Mouse (Mus musculus): ENCODE data around the gene Tfap2e.

Tfap2e gene

DNA sequence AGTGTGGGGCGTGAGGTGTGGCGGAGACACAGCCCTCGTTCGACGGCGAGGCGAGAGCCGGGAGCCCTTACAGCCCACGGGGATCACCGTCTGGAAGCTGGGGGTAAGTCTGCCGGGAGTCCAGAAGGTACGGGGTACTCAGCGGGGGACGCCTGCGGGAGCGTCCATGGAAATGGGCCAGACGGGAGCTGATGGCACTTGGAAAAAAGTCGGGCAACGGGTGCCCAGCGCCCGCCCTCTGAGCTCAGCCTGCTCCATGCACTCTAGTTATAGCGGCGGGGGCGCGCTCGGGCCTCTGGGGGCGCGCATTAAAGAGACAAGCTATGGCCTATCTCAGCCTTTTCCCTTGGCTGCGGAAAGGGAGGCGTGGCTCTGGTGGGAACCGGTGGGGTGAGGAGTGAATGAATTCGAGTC is at the start of gene Tfap2e:
Tfap2e (minus strand) TSS at position 240 of the 414 bp plus-strand sequence.
- in situ Hi-C loops (cut with MboI, MseI), result loop anchor here (10.0 kb wide), 1 partner anchor 131 kb away; the partner anchor contains the start of gene 5730409E04Rik

DNA sequence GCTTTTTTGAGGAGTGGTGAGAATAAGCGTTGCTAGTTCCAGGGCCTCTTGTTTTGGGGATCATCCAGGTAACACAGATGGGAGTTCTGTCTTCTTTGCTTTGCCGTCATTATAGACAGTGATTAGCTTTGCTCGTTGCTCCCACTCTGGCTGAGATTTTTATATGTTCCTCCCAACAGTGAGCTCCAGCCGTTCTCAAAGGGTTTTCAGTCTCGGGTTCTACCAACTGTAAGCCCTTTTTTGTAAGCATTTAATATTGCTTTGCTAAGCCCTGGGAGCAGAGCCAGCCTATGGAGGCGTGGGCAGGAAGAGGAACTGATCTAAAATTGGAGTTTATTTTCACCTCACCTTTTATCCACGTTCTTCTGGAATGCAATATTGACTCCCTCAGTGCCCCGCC is 47.0 kb upstream of the Tfap2e start:
- in situ Hi-C loops (cut with MboI, MseI), result no loop called here

DNA sequence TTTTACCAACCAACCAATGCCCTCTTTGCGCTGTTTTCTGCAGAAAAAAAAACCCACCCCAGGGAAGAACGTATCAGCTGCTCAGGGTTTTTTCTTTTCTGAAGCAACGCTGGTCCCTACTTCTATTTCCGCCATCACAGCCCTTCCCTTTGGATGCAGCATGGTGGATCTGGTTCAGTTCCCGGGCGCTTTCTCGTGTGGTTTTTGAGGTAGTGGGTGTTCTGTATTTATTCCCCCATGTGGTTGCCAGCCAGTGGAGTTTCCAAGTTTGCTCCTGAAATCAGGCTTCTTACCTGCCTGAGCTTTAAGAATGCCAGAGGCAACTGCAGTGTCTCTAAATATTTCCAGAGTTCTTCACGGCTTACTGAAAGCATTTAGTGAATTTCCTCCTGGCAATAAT is 46.5 kb upstream of the Tfap2e start:
- in situ Hi-C loops (cut with MboI, MseI), result no loop called here

DNA sequence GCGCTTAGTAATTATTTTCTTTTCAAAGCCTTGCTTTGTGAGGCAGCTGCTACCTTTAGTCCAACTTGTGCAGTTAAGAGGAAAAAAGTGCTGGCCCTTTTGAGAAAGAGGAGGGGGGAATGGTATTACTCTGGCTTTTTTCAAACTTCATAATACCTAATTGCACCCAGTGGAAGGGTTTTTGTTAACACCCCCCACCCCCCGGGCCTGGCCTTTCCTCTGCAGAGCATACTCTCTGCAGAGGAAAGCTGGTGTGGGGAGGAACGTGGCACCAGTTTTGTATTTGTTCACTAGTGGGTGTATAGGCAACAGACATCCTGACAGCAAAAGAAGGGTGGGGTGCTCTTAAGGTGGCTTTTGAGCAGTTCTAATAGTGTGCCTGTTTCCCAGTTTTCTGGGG is 45.8 kb upstream of the Tfap2e start:
- in situ Hi-C loops (cut with MboI, MseI), result no loop called here

DNA sequence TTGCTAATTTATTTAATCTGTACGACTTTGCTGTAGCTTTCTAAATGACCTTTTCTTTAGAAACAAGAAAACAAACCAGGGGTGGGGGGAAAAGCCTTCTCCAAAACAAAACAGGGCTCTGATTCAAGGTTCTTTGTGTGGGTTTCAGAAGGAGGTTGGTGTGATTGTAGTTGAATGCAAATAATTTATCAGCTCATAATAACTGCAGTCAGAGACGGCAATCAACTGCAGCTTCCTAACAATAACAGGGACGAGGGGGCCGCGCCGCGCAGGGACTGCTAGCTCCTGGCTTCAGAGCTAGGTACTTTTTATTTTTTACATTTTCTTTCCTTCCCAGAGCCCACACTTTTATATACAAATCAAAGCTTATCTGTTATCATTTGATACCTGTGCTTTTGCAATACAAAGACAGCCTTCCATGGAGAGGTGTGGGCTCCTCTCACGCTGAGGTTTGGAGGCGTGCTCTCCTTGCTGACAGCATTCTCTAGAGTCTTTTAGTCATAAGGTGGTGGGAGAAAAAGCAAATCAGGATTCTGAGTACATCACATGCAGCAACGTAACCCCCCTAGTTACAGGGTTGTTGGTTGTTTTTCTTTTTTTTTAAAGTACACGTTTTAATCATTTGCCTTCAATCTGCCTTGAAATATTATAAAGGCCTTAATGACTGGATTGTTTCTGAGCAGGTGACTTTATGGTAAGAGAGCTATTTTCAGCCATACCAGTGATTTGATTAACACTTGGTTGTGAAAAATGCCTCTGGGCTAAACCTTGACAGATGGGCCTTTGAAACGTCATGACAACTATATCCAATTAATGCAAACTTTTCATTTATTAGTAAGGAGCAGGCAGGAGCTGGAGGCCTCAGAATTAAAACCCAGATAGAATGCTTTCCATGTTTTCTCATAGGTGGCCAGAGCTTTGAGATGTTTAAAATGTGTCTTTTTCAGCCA is 44.1 kb upstream of the Tfap2e start:
- in situ Hi-C loops (cut with MboI, MseI), result no loop called here

DNA sequence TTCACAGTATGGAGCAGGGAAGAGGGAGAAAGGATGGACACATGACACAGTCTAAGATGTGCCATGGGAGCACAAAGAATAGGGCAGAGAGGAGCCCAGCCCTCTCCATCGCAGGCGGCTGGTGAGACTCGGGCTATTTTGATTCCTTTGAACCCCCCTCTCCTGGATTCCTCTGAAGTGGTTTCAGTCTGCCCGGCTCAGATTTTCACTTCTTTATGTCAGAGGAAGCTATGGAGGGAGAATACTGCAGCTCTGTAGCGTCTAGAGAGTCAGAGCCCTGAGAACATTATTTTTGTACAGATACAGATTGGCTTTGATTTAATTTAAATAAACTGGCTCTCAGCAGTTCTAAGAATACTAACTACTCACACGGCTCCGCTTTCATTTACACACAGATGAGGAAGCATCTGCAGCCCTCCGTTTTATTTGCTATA is 43.1 kb upstream of the Tfap2e start:
- in situ Hi-C loops (cut with MboI, MseI), result no loop called here

DNA sequence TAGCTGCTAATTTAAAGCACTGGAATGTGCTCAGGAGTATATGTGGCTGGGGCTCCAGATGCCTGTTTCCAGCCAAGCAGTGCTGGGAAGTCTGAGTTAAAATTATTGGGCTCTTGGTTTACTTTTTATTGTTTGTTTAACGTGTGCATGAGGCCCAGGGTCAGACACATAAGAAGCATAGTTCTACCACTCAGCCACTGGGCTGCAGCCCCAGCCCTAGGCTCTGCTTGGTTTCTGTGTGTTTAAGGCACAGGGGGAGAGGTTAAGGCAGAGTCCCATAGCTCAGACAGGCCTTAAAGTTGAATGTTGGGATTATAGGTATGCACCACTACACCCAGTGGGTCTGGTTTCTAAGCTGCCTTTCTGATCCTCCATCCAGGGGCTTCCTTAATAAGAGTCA is 39.1 kb upstream of the Tfap2e start:
- in situ Hi-C loops (cut with MboI, MseI), result no loop called here

DNA sequence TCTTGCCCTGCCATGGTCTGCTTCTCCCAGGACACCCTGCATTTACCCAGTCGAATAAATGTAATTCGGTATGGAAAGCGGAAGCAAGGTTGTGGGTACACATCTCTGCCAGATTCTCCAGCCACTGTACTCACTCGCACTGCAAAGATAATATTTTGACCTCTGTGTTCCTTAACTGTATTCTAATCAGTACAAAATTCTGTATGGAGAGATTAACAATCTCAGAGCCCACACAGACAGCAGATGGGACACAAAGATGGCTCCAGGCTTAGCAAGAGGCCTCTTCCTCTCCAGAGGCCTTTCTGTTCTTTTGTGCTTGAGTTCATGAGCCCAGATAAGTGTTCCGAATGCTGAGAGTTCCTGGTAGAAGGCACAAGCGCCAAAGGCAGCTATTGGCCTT is 37.8 kb upstream of the Tfap2e start:
- in situ Hi-C loops (cut with MboI, MseI), result no loop called here

DNA sequence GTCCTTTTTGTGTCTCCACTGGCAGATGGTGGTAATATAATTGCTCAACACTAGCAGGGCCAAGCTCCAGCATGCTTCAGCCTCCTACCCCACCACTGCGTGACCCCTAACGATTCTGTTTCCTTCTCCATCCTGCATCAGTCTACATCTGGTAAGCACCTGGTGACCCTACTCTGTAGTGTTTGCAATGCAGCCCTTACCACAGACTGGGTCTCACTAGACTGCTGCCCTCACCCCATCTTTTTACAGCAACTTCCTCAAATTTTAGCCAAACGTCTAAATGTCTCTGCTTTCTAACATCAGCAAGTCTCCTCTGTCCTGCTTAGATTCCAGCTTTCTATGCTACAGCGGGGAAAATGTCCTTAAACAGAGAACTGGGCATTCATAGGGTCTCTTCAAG is 34.8 kb upstream of the Tfap2e start:
- in situ Hi-C loops (cut with MboI, MseI), result no loop called here

DNA sequence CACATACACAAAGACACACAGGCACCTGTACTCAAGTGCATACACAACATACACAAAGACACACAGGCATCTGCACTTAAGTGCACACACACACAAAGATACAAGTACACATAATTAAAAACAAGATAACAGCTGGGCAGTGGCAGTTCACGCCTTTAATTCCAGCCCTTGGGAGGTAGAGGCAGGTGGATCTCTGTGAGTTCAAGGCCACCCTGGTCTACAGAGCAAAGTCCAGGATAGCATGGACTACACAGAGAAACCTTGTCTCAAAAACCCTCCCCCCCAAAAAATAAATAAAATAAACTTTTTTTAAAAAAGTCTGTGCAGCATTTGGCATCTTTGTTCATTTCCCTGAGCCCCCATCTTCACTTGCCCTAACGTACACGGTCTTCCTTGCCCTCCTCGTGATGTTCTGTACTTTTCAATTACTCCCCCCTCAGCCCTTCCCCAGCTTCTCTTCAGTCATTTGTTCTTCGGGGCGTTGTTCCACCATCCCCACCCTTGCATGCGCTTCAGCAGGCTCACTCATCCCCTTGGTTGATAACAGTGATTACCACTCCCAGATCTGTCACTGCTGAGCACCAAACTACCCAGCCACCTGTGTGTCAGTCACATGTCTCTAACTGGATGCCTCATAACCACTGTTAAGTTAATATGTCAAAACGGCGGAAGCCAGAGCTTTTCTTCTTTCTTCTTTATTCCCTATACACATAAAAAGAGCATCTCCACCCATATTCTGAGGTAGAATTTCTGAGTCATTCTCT is 33.9 kb upstream of the Tfap2e start:
- in situ Hi-C loops (cut with MboI, MseI), result no loop called here

DNA sequence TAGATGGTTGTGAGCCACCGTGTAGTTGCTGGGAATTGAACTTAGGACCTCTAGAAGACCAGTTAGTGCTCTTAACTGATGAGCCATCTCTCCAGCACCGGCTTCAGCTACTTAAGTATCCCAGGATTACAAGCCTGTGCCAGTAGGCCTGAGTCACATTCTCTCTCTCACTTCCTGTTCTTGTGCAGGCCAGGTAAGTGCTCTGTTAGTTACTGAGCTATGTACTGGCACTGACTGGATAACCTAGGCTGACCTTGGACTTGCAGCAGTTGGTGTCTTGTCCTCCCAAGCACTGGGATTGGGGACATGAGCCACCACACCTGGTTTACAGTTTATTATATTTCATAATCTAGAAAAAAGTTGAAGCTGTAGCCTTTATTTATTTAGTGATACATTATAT is 27.4 kb upstream of the Tfap2e start:
- in situ Hi-C loops (cut with MboI, MseI), result no loop called here

DNA sequence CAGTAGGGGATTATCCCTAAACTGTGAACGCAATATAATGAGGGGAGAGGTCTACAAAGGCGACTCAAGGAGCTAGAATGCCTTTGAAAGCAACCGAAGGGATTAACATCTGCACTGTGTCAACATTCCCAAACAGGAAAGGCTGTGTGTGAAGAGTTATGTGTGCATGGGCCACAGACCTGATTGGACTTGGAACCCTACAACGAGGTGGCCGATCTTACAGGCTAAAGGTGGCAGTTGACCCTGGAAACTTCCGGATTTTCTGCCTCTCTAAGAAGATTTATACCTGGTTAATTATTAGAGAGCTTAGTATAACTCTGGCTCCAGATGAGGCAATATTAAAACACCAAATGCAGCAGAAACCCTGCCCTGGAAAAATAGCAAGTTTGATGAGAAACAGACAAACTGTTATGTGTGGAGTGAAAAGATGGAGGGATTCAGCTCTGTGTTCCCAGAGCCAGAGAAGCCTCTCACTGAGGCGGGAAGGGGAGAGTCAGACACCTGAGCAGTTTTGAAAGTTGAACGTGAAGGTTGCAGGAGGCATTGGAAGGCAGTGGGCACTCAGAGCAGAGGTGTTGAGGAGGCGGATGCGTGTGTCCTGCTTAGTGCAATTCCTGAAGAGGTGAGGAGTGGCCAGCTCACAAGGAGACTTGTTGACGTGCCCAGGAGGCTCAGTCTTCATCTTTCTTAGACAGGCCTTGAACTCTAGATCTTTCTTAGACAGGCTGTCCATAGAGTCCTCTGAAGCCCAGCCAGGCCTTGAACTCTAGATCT is 26.7 kb upstream of the Tfap2e start:
- in situ Hi-C loops (cut with MboI, MseI), result no loop called here

DNA sequence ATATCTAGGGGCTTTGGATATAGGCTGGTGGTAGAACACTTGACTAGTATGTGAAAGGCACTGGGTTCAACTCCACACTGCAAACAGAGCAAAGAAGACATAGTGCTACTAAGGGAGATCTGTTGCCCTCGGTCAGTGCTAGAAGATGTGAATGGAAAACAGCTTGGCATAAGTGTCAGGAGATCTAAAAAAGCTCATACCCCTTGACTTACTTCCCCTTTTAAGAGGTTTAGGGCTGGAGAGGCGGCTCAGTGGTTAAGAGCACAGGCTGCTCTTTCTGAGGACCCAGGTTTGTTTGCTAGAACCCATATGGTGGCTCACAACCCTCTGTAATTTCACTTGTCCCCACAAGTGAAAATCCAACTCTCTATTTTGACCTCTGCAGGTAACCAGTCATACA is 23.4 kb upstream of the Tfap2e start:
- in situ Hi-C loops (cut with MboI, MseI), result no loop called here

DNA sequence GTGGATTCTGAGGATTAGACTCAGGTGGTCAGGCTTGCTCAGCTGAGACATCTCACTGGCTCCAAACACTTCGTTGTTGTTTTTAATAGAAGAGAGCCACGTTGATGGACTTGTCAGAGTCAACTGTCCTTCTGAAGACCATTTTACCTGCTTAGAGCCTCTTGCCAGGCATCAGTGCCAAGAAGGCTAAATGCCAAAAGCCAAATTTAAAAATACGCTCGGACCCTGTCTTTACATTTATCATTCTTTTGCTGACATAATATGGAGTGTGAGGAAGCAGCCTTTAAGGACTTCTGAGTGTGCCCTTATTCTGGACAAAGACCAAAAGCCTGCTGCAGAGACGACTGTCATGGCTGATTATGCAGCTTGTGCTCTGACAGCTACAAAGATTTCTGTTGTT is 22.3 kb upstream of the Tfap2e start:
- in situ Hi-C loops (cut with MboI, MseI), result no loop called here

DNA sequence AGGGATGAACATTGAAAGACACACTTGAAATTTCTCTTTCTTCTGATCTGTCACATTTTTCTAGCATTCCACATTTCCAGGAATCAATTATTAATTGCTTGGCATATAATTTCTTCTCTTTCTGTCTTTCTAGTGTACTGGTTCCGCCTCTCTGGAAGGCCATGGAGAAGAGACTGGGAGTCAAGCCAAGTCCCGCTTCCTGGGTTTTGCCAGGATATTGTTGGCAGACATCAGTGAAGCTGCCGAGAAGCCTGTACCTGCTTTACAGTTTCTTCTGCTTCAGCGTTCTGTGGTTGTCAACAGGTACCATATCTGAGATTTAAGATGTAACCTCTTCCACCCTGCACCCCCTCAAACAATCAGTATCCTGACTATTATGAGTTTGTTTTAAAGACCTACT is 20.7 kb upstream of the Tfap2e start:
- in situ Hi-C loops (cut with MboI, MseI), result no loop called here

DNA sequence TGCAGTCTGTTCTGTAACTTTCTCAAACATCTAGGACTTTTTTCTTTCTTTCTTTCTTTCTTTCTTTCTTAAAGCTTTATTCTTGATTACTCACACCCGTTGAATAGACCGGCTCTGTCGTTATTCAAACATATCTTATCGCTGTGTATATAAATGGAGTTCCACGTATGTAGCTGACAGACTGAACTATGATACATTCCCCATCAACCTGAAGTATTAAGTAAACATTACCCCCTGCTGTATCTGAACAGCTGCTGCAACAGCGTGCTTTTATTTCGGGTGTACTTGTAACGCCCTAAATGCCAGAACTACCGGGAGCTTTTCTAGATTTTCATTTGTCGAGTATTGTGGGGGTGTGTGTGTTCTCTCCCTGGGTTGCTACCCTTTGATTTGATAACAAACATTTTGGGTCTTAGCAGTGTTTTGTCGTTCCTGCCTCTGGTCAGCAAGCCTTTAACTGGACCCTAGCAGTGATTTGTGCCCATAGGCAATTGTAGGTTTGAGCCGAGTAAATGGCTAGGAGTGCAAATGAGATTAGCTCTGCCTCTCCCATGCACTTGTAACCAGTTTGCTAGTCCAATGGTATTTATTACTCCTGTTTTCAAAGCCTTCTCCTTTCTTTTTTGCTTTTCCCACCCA is 18.8 kb upstream of the Tfap2e start:
- in situ Hi-C loops (cut with MboI, MseI), result no loop called here

DNA sequence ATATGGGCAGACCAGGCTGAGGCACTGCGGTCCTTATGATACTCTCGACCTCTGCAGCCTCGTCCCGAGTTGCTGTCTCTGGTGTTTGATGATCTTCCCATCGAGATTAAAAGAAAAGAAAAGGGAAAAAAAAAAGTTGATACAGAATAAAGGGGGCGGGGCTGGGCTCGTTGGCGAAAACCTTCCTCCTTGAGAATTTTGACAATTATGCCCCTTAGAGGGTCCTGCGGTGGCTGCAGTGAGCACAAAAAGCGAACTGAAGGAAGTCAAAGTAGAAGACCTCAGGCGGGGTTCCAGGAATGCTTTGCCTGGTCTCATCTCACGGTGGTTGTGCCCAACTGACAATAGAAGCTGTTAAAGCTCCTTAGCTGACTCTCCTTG is 18.2 kb upstream of the Tfap2e start:
- in situ Hi-C loops (cut with MboI, MseI), result no loop called here

DNA sequence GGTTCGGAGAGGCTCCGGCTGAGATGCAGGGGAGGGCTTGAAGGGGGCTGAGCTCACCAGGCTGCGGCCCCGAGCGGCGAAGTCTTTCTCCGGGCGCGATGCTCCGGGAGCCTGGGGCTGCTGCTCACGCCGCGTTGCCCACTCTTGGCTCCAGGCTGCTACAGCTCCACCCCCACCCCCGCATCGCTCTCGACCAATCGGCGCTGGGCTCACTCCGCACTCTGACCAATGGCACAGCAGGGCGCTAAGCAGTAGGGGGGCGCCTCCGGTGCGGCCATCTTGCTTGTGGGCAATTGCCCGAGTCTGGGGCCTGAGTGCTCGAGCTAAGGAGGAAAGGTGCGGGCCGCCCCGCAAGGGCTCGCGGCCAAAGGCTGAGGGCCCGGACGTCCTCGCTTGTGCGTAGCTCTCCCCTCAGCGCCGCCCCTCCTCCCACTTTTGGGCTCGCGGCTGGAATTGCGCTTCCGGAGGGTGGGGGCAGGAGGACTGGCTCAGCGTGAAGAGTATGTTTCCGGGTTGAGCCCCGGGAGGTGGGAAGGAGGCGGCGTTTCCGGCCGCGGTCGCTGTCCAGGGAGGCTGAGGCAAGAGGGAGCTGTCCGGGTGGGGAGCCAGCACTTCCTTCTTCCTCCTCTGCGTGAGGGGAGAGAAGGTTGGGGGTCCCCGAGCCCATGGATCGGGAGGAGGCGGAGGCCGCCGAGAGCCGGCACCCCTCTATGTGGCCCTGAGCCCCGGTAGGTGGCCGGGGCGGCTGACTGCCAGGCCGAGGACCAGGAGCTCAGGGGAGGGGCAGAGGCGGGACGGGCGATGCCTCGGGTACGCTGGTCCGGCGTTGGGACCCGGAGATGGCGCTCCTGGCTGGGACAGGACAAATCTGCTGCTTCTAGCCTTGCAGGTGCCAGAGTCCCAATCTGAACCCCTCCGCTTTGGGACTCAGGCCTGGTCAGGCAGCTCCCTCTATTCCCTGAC is 17.5 kb upstream of the Tfap2e start, which contains the start of the genes Ncdn and AU040320:
Ncdn (minus strand) TSS at position 171 of the 963 bp plus-strand sequence.
AU040320 (plus strand) TSS at position 277 of the 963 bp plus-strand sequence.
- in situ Hi-C loops (cut with MboI, MseI), result no loop called here

DNA sequence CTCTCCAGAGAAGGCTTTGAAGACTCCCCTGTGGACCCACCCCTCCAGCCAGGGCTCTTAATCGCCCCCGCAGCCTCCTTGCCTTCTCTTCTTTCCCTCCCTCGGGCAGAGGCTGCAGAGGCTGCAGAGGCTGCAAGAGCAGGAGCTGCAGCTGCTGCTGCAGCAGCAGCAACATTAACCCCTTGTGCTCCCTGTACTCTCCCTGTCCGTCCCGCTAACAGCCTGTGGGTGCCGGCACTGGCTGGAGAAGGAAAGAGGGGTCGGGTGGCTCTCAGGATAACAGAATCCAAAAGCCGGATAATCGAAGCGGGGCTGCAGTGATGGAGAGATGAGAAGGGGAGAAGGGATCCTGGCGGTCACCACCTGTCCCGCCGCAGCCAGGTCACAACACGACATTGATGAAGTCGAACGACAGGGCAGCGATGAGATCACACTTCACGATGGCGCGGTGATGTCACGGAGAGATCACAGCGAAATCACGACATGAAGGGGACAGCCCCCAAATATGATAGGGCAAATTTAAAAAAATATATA is 16.6 kb upstream of the Tfap2e start:
- in situ Hi-C loops (cut with MboI, MseI), result no loop called here
